Mouse (Mus musculus): ENCODE results near the gene Slc25a21.

The Slc25a21 gene

DNA sequence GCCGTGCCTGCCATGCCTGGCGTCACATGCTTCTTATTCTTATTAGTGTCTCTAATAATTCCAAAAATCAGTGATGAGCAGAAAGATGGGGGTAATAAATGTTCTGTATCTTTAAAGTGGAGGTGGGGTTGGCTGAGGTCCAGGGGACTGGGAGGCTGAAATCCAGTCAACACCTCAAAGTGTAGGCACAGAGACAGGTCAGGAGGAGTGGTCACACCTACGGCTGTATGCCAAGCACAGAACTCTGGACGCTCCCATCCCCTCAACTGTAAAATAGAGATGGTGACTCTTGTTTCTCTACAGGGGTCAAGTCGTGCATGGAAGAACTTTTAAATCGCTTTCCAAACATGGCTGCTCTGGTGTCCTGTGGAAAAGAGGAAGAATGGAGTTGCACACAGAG, 429.8 kb downstream of the Slc25a21 start:
- no peak for DNase-seq (ENCODE audit: low spot score in 2 of 2)

DNA sequence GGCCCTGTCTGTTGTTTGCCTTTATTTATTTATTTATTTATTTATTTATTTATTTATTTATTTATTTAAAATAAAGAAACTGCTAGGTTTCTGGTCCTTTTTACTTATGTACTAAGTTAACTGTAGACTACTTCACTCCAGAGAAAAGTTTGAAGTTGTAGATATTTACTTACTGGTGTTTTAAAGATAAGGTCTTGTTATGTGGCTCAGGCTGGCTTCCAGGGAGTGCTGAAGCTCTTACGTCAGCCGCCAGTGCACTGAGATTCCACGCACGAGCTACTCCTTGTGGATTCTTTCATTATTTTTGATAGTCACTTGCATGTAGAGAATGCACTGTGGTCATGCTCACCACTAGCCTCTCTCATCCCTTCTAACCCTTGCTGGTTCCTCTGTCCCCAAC, 460.2 kb downstream of the Slc25a21 start:
- no peak for DNase-seq (ENCODE audit: low spot score in 2 of 2)

DNA sequence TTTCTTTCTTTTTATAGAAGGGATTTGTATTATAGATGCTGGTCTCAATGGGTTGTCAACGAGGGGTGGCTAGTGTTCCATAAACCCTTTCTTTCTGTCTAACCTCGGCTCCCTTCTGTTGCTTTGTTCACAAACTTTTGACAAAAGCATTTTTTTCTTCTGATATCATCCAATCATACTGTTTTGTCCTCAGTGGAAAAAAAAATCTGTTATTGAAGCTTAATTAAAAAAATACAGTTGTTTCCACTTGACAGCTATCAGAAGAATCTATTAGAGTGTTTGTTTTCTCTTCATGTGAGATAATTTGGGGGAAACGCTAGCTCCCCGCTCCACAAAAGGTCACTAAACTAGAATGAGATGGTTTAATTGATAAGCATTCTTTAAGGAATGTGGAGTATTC, 469.6 kb downstream of the Slc25a21 start:
- DNase-seq (ENCODE audit: low spot score in 2 of 2): no peak

DNA sequence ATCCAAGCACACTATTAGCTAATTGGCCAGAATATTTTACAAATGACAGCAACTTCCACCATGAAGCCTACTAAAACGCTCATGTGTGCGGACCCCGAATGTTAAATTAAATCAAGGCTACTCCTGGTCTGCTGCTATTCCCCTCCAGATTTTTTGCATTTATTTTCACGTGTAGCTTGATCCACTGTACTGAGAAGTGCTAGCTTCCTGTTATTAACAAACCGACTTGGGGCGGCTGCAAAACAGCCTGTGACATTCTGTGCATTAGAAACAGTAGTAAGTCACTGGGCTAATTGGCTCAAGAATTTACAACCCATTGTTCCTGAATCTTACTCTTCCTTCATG, 478.6 kb downstream of the Slc25a21 start:
- no peak for DNase-seq (ENCODE audit: low spot score in 2 of 2)

DNA sequence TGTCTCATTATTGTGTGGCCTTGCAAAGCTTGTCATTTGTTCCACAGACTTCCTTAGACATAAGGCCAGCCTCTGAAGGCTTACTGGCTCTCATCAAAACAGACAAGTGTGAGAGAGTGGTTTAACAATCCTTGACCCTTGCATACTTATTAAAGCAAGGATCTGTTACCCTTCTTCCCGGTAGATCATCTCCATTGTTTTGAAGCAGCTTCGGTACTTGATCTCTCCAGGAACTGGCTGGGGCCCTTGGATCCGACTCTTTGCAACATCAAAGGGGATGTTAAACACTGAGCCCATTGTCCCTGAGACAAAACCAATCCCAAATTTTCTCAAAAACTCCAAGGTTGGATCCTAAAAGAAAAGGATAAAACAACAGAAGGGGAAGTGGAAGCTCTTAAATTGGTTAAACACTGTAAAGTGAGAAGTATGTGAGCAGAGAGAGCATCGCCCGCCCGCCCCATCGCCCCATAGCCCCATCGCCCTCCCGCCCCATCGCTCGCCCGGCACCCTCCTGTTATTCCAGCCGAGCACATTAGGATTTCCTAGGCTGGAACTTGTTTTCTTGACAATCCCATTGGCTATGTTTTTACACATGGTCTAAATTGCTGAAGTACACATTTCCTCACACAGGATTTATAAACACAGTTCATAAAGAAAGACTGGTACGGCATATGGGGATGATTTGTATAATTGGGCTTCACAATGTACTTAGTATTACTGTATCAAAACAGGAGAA, 479.1 kb downstream of the Slc25a21 start:
- DNase-seq (ENCODE audit: low spot score in 2 of 2): no peak

DNA sequence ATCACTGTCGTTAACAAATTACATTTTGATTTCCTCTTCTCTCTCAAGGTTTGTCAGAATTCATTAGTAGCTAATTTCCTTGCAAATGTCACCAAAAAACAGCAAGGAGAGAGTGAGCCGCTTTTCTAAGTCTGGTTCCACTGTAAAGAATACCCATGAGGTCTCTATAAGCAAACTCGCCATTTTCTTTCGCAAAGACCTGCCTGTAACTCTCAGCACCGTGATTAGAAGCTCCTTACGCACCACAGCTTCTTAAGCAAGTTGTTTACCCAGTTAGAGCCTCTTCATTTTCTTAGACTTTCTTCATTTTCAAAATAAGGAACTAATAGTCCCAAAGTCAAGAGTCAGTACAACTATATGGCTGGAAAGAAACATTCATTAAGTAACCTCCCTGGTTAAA, 496.3 kb downstream of the Slc25a21 start:
- no peak for DNase-seq (ENCODE audit: low spot score in 2 of 2)

DNA sequence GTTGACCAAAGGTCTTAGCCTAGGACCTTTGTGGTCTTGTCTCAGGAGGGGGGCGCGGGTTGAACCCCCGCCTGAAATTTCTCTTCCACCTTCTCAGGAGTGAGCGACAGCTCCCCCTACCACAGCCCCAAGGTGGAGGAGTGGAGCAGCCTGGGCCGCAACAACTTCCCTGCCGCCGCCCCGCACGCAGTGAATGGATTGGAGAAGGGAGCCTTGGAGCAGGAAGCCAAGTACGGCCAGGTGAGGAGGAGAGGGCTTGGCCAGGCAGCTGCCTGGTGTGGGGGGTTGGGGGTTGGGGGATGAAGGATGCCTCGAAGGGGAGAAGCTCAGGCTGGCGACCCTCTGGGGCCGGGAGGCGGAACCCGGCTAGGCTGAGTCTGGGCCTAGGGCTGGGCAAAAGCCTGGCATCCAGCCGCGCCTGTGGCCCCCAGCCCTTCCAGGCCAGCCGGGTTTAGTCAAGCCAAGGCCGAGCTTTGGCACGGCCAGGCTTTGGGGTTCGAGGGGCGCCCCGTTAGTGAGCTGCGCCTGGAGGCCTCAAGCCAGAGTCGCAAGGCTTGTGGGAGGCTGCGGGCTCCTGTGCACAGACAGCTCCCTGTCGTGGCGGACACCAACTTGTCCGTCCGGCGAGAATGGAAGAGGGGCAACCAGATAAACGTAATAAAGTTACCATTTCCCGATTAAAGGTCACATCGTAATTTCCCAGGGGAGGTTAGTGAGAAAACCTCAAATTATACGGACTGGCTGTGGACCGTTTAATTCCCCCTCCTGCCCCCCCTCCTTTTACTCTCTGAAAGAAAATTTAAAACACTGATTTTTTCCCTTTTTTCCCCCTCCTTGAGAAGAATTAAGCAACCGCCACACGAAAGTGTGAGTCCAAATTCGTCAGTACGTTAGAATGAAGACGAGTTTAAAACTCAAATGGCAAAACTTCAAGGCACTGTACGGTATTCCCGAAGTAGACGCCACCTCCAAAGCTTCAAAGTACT, 497.1 kb downstream of the Slc25a21 start:
- DNase-seq (ENCODE audit: low spot score in 2 of 2): no peak

DNA sequence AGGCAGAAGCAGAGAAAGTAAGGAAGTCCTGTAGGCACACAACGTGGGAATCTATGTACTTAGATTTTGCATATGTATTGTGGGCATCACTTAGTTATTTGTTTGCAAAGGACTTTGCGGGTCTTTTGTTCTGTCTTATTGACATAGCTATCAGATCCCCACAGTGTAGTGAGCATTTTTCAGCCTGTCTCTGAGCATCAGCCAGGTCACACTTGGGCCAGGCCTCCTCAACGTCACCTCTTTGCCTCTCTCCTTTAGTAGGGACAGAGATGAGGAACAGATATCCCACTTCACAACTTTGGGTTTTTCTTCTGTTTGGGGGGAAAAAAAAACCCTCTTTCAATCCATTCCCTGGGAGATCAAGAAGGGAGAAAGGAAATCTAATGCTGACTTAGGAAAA, 497.9 kb downstream of the Slc25a21 start:
- no peak for DNase-seq (ENCODE audit: low spot score in 2 of 2)

DNA sequence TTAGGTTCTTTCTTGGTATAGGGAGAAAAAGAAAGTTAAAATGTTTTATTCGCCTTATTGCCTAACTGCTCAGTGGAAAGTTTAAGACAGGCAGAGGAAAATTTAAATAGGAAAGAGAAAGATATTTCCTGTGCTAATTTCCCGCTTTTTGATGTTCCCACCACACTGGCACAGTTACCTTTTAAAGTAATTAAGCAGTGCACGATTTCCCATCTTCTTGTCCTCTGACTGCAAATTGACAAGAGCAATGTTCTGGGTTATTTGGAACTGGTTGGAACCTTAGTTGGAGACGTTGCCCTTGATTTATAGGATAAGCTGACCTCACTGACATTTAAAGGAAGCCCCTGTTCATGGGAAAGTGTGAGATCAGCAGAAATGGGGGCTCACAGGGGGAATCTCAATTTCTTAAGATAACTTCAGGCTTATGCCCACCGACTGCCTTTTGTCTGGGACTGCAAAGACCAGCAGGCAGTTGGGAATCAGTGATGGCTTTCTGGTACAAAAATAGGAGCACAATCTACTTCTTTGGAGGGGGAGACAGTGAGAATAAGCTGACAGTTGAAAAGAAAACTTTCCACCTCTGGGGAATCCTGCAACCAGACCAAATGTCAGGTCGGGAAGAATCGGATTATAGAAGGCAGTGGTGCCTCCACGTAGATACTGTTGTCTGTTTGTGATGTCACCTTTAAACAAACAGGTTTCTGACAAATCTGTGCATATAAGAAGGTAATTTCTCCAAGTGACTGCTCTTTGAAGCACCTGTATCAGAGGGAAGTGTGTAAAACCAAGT, 498.9 kb downstream of the Slc25a21 start:
- no peak for DNase-seq (ENCODE audit: low spot score in 2 of 2)

DNA sequence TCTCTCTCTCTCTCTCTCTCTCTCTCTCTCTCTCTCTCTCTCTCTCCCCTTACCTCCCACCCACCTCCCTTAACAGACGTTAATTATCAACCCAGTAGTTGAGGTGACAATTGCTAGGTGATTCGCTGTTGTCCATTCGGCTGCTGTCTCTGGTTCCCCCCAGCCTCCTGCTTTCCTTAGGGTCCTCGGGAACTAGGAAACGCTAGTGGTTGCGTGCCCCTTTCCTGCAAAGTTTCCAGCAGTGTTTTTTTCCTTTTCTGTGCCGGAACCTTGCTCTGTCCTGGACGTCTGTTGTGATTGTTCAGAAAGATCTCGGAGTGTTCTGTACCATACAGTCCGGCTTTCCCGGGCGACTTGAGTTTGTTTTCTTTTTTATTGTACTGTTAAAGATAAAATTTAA, 499.5 kb downstream of the Slc25a21 start:
- DNase-seq (ENCODE audit: low spot score in 2 of 2): no peak

DNA sequence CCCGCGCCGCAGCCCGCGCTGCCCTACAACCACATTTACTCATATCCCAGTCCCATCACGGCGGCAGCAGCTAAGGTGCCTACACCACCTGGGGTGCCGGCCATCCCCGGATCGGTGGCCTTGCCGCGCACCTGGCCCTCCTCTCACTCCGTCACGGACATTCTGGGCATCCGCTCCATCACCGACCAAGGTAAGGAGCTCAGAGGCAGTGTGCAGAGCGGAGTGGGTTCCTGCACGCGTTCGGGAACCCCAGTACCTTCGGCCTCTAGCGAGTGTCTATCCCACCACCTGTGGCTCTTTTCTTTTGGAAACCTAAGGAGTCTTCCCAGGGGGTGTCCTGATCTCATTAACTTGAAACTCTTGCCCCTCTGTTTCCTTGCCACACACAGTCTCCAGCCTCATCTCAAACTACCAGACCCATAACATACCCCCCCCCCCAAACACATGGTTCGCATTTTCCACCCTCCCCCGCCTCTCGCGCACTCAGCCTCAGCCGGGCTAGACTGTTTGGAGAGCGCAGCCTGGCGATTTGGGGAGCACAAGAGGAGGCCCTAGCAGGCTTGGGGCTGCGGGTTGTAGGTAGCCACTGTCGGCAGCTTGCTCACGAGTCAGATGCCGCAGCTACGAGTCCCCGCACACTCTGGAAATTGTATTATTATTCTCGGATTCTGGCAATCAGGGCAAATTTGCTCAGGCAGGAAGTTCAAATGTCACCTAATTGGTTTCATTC, 500.1 kb downstream of the Slc25a21 start:
- no peak for DNase-seq (ENCODE audit: low spot score in 2 of 2)

DNA sequence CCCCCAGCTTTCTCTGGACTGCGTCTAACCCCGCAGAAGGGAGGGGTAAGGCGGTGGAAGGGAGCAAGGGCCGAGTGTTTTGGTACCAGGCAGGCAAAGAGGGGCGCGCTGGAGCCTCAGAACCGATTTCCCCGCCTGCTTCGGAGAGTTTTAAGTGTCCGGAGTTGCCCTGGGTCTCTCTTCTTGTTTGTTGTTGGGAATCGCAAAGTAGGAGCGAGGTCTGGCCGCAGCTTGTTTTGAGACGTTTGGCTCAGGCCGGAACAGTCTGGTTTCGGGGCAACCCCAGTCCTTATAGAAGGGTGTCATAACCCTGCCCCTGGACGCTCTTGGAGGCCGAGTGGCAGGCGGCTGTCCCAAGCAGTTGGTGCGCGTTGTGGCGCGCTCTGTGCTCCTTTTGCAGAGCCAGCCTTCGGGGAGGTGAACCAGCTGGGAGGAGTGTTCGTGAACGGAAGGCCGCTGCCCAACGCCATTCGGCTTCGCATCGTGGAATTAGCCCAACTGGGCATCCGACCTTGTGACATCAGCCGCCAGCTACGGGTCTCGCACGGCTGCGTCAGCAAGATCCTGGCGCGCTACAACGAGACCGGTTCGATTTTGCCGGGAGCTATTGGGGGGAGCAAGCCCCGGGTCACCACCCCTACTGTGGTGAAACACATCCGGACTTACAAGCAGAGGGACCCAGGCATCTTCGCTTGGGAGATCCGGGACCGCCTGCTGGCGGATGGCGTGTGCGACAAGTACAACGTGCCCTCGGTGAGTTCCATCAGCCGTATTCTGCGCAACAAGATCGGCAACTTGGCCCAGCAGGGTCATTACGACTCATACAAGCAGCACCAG, 500.9 kb downstream of the Slc25a21 start:
- no peak for DNase-seq (ENCODE audit: low spot score in 2 of 2)

DNA sequence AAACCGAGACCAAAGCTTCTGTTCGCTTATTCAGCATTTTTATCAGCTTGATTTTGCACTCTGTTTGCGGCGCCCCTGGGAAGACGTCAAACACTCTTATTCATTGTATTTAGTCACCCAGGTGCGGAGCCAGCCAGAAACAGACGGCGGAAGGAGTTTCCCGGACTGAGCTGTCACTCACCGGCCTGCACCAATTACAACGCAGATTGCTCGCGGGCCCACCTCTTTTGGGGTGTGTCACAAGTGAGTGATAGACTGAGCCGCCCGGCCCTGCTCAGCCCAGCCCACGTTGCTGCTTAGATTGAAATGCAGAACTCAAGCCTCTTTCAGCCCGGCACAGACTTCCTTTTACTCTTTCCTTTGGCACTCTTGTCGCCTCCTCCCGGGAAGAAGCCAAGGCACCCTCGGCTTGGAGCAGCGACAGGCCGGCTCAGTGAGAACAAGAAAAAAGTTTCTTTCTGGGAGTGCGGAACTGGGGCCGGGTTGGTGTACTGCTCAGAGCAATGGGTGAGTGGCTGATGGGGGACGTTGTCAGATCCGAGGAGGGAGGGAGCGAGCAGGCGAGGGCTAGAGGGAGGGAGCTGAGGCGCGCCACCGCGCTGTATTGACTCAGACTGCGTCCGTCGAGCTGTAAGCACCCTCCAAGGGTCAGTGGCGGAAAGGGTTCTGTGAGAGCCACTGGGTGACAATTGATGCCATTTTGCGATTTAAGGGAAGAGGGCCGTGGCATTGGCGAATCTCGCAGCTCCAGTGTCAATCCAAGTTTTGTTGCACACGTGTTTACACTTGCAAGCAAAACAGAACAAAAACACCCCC, 501.7 kb downstream of the Slc25a21 start:
- peak in 1 of 2 experiments; percentile 55 for DNase-seq (ENCODE audit: low spot score in 2 of 2)

DNA sequence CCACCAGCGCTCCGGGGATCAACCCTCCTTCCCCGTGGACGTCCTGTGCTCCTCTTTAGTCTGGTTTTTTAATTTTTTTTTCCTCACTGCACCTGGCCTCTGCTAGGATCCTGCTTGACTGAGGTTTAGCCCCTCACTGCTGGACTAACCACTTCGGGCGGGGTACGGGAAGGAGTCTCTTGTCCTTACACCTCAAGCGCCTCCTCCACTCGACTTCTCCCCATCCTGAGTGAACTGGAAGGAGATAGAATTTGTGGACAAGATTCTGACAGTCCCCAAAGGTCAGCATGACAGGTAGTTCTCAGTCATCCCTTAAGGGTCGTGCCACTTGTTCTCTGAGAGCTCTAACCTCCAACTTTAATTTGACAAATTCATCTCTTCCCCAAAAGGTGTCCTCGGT, 502.3 kb downstream of the Slc25a21 start:
- no peak for DNase-seq (ENCODE audit: low spot score in 2 of 2)

DNA sequence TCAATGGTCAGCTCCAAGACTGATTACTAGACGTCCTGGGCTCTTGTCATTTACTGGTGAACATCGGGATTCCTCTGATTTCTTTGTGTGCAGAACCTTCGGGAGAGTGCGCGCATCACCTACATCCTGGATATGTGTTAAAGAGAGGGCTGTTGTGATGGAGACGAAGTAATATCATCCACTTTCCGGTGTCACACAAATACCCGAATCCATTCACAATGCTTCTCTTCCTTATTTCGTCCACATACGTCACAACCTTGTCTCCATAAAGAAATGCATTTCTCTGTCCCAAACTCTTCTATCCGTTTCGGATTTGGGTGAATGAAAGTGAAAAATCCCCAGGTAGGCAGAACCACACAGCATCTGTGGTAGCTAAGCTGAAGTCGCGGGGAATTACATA, 502.9 kb downstream of the Slc25a21 start:
- no peak for DNase-seq (ENCODE audit: low spot score in 2 of 2)

DNA sequence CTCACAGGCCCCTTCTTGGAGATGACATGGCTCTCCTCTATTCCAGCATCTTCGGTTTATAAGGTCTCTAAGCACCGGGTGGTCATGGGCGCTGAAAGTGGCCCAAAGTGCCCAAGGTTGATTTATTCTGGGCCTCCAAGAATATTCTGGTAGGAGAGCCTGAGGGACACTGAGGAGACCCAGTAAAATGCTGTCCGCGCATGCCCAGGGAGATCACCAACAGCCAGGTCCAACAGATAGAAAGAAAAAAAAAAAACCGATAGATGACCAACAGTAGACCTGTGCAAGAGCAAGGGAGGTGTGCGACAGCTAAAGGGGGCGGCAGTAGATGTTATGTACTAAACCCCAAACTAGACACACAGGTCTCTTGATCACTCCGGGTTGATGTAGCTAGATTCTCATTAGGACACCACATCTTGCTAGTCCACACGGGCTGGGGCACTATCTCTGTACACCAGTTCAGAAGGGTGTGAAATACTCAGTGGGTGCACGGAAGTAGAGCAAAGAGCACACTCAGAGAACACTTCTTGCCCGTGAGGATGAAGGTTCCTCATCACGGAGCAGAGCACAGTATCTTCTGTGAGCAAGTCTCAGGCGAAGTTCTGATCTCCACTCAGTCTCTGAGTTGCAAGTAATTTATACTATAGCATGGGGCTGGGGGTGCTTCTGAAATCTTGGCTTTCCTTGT, 503.7 kb downstream of the Slc25a21 start:
- DNase-seq (ENCODE audit: low spot score in 2 of 2): no peak

DNA sequence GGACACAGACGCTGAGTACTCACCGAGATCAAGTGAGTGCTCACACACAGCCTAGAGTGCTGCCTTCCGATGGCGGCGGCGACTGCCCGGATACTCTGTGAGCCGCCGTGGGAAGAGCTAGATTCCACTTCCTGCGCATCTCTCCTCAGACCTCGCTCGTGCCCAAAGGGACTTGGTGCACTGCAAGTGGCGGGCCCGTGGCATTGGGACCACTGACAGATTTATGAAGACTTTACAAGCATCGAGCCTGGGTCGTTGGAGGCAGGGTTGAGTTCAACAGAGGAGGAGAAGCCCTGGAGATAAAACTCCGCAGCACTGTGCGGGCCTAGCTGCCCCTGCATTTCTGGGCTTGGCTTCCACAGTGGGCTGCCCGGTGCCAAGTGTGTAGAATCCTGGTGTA, 504.7 kb downstream of the Slc25a21 start:
- no peak for DNase-seq (ENCODE audit: low spot score in 2 of 2)

DNA sequence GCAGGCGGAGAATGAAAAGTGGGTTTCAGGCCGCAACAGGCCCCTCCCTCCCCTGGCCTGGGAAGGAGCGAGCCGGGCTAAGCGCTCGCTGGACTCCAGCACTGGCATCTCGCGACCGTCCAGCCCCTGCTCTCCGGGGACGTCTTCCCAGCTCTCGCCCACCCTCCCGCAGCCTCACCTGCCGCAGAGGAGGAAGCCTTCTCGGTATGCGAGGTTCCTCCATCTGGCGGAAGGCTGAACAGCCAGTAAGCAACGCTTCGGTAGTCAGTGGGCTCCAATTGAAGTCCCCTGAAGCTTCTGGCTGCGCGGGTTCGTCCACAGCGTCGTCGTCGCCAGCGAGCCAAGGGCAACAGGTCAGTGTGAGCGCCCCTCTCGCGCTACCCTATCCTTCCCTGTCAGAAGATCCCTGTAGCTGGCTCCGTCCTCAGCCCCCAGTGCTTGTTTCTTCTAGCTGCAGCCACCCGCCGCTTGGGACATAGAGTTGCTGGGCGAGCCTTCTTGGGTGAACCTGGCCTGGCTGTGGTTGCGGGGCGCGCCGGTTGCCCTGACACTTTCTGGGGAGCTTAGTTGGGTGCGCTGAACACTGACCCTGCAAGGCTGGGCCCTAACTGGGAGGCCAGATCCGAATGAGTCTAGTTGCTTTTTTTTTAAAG, 505.7 kb downstream of the Slc25a21 start, which contains the start of gene Pax9:
Gene Pax9 (plus strand): TSS at position 341 of the 653 bp plus-strand sequence.
- no peak for DNase-seq (ENCODE audit: low spot score in 2 of 2)

DNA sequence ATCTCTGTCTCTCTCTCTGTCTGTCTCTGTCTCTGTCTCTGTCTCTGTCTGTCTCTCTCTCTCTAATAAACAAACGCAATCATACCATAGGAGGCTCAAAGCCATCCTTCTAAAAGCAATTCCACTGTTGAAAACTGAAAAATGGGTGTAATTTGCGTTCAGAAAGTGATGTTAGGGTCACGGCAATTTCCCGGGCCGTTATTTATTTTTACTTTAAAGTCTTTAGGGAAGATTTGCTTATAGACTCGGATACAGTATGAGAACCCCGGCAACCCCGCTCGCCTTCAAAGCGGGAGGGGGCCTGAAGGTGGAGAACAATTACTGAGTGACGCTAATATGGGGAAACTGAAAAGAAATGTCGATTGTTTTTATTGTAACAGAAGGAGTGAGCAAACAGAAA, 506.3 kb downstream of the Slc25a21 start:
- no peak for DNase-seq (ENCODE audit: low spot score in 2 of 2)
